Mouse (Mus musculus) liver, adult 2 months (tissue): Measurements from ENCODE around the gene Zbtb20.

ENCODE experiments used
- CTCF ChIP-seq: fragments of 200-500 bp; IDR thresholded peaks from 2 replicates; pipeline ENCODE4 v1.5.1; 2011; ENCODE audit warnings: low read depth, low read length, control low read depth
- POLR2A ChIP-seq: fragments of 200-500 bp; IDR thresholded peaks from 2 replicates; pipeline ENCODE4 v1.6.1; 2011; ENCODE audit warnings: low read length, control low read depth; ENCODE audit not compliant: insufficient read depth; ENCODE audit errors: extremely low read depth

- TF ChIP-seq CTCF: no peak
- TF ChIP-seq POLR2A: no peak
Measured at GRCm38 (mm10) chr16:43286319-43286718, 410.6 kb downstream of the Zbtb20 start.
